Comparison of ENCODE assay signal across 11 mouse cellular contexts in the genomic region with DNA sequence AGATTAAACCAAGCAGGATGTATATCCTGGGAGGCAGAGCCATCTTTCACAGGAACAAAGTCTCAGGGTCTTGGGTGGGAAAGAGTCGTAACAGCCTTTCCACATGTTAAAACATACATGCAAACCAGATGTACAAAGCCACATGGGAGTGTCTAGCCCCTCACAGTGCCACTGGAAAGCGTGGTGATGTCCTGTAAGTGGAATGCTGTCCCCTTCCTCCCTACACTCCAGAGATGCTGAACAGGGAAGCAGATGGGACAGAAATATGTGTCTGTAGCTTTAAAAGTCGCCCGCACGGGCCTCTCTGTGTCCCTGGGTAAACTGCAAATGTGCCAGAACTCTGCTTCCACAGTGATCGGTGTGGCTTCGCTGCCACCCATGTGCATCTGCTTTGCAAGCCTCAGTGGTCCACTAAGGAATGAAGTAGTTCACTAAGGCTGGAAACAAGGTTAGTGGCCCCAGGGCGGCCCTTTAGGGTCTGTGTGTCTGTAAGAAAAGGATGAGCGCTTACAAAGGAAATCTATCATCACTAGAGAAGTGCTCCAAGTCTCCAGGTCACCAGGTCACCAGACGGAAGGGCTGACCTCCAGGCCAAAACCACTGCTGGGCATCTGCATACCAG. TPM values are rescaled to one million over a fixed set of nuclear protein-coding genes. Genes with fewer than 3 reads are reported as not detected.
A peak's percentile ranks its signal among the peaks of the same experiment; 100 is the strongest.
DNase-seq lines count a peak whose midpoint lies in the region; ATAC-seq and TF ChIP-seq lines count a peak whose summit lies in the region.
"Had no signal": no experiment of that assay in that cellular context is flagged by ENCODE, and none has a peak within 500 bp of the region (broad histone marks: within the 10 kb centered on the region; RNA-seq: fewer than 3 reads in every experiment).

No protein-coding gene starts in this region.

- ATAC-seq in stomach, embryonic 16.5 days (ENCODE audit: insufficient read depth, low FRiP score): no peak
- ATAC-seq in stomach, postnatal 0 days (ENCODE audit: low FRiP score, low TSS enrichment): no peak
- peak; percentile 30 for ATAC-seq in inflammation-experienced regulatory T-cells, adult 6 months
- ATAC-seq in liver, embryonic 11.5 days (replicated peaks; ENCODE audit: low FRiP score): no peak
- ATAC-seq in cerebellum, adult (ENCODE audit: insufficient number of reproducible peaks, low FRiP score, low TSS enrichment): no peak
- ATAC-seq: liver, postnatal 0 days had no signal

- DNase-seq in stomach, postnatal 0 days (ENCODE audit: low spot score): no peak
- peak; percentile 50 for DNase-seq in embryonic facial prominence, embryonic 10.5 days (ENCODE audit: low spot score)
- DNase-seq in gastrocnemius, postnatal 4 days (ENCODE audit: low spot score in 2 of 2): no peak
- no peak for DNase-seq in liver, embryonic 11.5 days (ENCODE audit: low spot score)
- DNase-seq: cerebellum, postnatal 25 days; gastrocnemius, postnatal 10 days; liver, postnatal 0 days; right cerebral cortex, postnatal 25 days had no signal

- no peak overlapping the region for H3K27ac ChIP-seq in stomach, embryonic 16.5 days (ENCODE audit: low read length)
- no peak overlapping the region for H3K27ac ChIP-seq in stomach, postnatal 0 days (replicated peaks)
- peak overlapping the region; percentile 61 for H3K27ac ChIP-seq in embryonic facial prominence, embryonic 10.5 days (replicated peaks)
- no peak overlapping the region for H3K27ac ChIP-seq in liver, embryonic 11.5 days (ENCODE audit: low read depth, low read length)

- no peaks in the 10 kb centered on the region for H3K4me1 ChIP-seq in stomach, embryonic 16.5 days (ENCODE audit: control insufficient read depth, insufficient read depth, low read length)
- no peaks in the 10 kb centered on the region for H3K4me1 ChIP-seq in stomach, postnatal 0 days (replicated peaks; ENCODE audit: control insufficient read depth, insufficient read depth)
- H3K4me1 ChIP-seq in embryonic facial prominence, embryonic 10.5 days: peaks cover 23% of the 10 kb centered on the region
- H3K4me1 ChIP-seq in liver, embryonic 11.5 days (replicated peaks; ENCODE audit: control insufficient read depth, insufficient read depth, low read length): no peaks in the 10 kb centered on the region

- no peaks in the 10 kb centered on the region for H3K36me3 ChIP-seq in stomach, embryonic 16.5 days (ENCODE audit: control insufficient read depth, insufficient read depth, low read length)
- peaks cover 5% of the 10 kb centered on the region for H3K36me3 ChIP-seq in stomach, postnatal 0 days (ENCODE audit: control insufficient read depth, insufficient read depth, low read length)
- peaks cover 60% of the 10 kb centered on the region for H3K36me3 ChIP-seq in embryonic facial prominence, embryonic 10.5 days (replicated peaks)
- H3K36me3 ChIP-seq in liver, embryonic 11.5 days (ENCODE audit: control insufficient read depth, insufficient read depth, low read length): peaks cover 6% of the 10 kb centered on the region; the same call in 1 of the 2 replicates

- no peak for TF ChIP-seq EP300 in stomach, postnatal 0 days (optimal IDR thresholded peaks at IDR 0.05)

- H3K9ac ChIP-seq in stomach, embryonic 16.5 days (ENCODE audit: low read length): 0 out of 2 replicates have a peak overlapping the region, but pooled peaks have one; percentile 14
- H3K9ac ChIP-seq in stomach, postnatal 0 days (ENCODE audit: low read length): no peak overlapping the region
- H3K9ac ChIP-seq in liver, embryonic 11.5 days (ENCODE audit: low read depth, low read length): no peak overlapping the region
- H3K9ac ChIP-seq: liver, postnatal 0 days had no signal

- H3K4me3 ChIP-seq in stomach, embryonic 16.5 days (replicated peaks; ENCODE audit: low read length): no peak overlapping the region
- no peak overlapping the region for H3K4me3 ChIP-seq in stomach, postnatal 0 days (ENCODE audit: low read depth, low read length)
- H3K4me3 ChIP-seq in embryonic facial prominence, embryonic 10.5 days: no peak overlapping the region
- no peak overlapping the region for H3K4me3 ChIP-seq in liver, embryonic 11.5 days (ENCODE audit: low read depth, low read length)

- H3K27me3 ChIP-seq in stomach, embryonic 16.5 days (ENCODE audit: control insufficient read depth, insufficient read depth, low read length): no peaks in the 10 kb centered on the region
- no peaks in the 10 kb centered on the region for H3K27me3 ChIP-seq in stomach, postnatal 0 days (ENCODE audit: control insufficient read depth, insufficient read depth, low read length)
- no peaks in the 10 kb centered on the region for H3K27me3 ChIP-seq in embryonic facial prominence, embryonic 10.5 days (replicated peaks; ENCODE audit: low read depth, poor library complexity, severe bottlenecking)
- H3K27me3 ChIP-seq in liver, embryonic 11.5 days (replicated peaks; ENCODE audit: control insufficient read depth, insufficient read depth, low read length): no peaks in the 10 kb centered on the region

- TF ChIP-seq CTCF in stomach, postnatal 0 days (IDR thresholded peaks at IDR 0.05; ENCODE audit: low read depth): no peak

- H3K9me3 ChIP-seq in stomach, embryonic 16.5 days (replicated peaks; ENCODE audit: control insufficient read depth, low read length): no peaks in the 10 kb centered on the region
- no peaks in the 10 kb centered on the region for H3K9me3 ChIP-seq in stomach, postnatal 0 days (ENCODE audit: control insufficient read depth, low read length)
- H3K9me3 ChIP-seq in embryonic facial prominence, embryonic 10.5 days: no peaks in the 10 kb centered on the region
- H3K9me3 ChIP-seq in liver, embryonic 11.5 days (ENCODE audit: control insufficient read depth, low read length): no peaks in the 10 kb centered on the region

- H3K4me2 ChIP-seq in stomach, embryonic 16.5 days (ENCODE audit: low read depth, low read length): no peak overlapping the region
- H3K4me2 ChIP-seq in stomach, postnatal 0 days (replicated peaks; ENCODE audit: low read depth): no peak overlapping the region
- no peak overlapping the region for H3K4me2 ChIP-seq in liver, embryonic 11.5 days

- WGBS in stomach, embryonic 16.5 days: 52% methylated on average over 10 of the region's 10 CpGs
- WGBS in stomach, postnatal 0 days: 66% methylated on average over 10 of the region's 10 CpGs
- 26% methylated on average over 10 of the region's 10 CpGs for WGBS in embryonic facial prominence, embryonic 10.5 days
- 74% methylated on average over 10 of the region's 10 CpGs for WGBS in liver, embryonic 11.5 days

RNA-seq across cellular contexts. Expression of gene Panx1, which starts 41.5 kb away (rescaled TPM):
- 24.6 and 25.9 TPM in 2 replicates for polyA plus RNA-seq in stomach, embryonic 16.5 days (2015; fragmentation: Nextera tagmentation; extraction: Ambion mirVana)
- 27.8 and 28.1 TPM in 2 replicates for polyA plus RNA-seq in stomach, postnatal 0 days (2015; fragmentation: Nextera tagmentation; extraction: Ambion mirVana)
- 68.7 and 70.9 TPM in 2 replicates for polyA plus RNA-seq in embryonic facial prominence, embryonic 10.5 days (2016; fragmentation: Nextera tagmentation; extraction: Ambion mirVana)
- polyA plus RNA-seq in inflammation-experienced regulatory T-cells, adult 6 months (2017; shearing (Covaris generic)): 10 to 100 TPM; 21.8 to 27.3 (median 22.6) TPM
- total RNA-seq in gastrocnemius, postnatal 4 days (2021): 10 to 100 TPM; 37.5 to 42.5 TPM
- polyA plus RNA-seq in liver, embryonic 11.5 days (2014; fragmentation: Nextera tagmentation; extraction: Ambion mirVana): 24.0 and 24.8 TPM in 2 replicates
